Mouse (Mus musculus): ENCODE data around the gene Uggt2. TPM values are rescaled to one million over a fixed set of nuclear protein-coding genes. Genes with fewer than 3 reads are reported as not detected.

Uggt2 gene
- not detected in 2 replicates for polyA plus RNA-seq (2012; ENCODE audit: insufficient read depth, low replicate concordance)

DNA sequence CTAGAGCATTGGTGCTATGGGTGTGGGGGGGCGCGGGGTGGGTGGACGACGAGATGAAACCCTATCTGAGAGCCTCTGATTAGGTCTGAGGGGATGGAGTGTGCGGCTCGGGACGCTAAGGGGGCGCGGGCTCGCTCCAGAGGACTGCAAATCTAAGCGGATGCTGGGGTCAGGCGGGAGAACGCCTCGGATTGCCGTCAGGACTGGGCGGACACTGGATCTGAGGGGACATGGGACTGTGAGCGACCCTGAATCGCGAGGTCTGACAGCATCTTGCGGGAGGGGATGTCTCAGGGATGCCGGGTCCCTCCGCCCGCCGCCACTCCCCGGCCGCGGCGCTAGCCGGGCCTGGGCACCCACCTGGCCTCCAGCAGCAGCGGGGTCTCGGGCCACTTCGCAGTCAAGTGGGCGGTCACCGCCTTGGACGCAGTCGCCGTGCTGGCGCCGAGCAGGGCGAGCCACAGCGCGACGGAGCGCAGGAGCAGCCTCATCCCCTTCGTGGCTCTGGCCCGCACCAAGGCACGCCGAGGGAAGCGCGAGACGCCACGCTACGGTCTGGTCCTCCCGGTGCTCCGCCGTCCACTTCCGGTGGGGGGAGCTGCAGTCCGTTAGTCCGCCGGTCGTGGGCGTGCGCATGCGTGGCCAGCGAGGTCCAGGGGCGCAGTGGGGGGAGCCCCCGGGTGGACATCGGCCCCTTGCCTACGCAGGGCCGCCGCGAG lies at the start of gene Uggt2:
TSS of gene Uggt2 (minus strand) at position 580 of the 719 bp plus-strand sequence.
- peaks cover 7% of the 10 kb centered on the region for H3K4me1 ChIP-seq
- H3K4me3 ChIP-seq (replicated peaks) = peak within 1 kb of the TSS; percentile 88
- H3K9me3 ChIP-seq = peaks cover 10% of the 10 kb centered on the region
- peaks cover 28% of the 10 kb centered on the region for H3K27me3 ChIP-seq (replicated peaks)
- H3K36me3 ChIP-seq (replicated peaks; ENCODE audit: low read length) = no peaks in the 10 kb centered on the region
- TF ChIP-seq FLI1 (IDR thresholded peaks at IDR 0.05; ENCODE audit: low read length) (no peak), GATA1 (IDR thresholded peaks at IDR 0.05; ENCODE audit: borderline replicate concordance, low read length) (no peak)

DNA sequence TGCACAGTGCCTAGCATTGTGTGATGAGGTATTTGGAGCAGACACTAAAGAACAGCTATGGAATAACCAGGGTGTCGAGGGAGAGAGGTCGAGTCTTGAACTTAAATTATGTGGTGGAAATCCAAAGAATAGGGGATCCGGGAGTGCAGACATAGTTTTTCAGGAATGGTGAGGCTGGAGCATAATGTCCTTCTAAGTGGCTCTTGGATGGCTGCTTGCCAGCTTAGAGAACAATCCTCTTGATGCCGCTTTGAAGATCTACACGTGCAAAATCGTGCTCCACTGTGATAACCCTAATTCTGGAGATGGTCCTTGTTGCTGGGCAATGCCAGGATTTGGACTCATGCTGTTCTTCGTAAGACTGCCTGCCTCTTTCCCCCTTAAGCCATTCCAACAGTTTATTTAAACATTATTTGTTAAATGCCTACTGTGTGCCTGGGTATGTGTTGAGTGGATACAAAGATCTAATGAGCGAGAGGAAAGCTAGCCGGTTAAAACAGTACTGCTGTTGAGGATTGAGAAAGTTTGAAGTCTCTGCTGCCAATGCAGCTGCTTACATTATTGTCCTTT lies 40.2 kb upstream of the Uggt2 start:
- no peak overlapping the region for H3K4me3 ChIP-seq (replicated peaks)
- peaks cover 12% of the 10 kb centered on the region; the same call in 1 of the 2 replicates for H3K9me3 ChIP-seq
- TF ChIP-seq GATA1 (IDR thresholded peaks at IDR 0.05; ENCODE audit: borderline replicate concordance, low read length) (no peak), FLI1 (IDR thresholded peaks at IDR 0.05; ENCODE audit: low read length) (no peak)
- H3K36me3 ChIP-seq (replicated peaks; ENCODE audit: low read length) = no peaks in the 10 kb centered on the region
- H3K4me1 ChIP-seq = peaks cover 12% of the 10 kb centered on the region
- peaks cover 52% of the 10 kb centered on the region for H3K27me3 ChIP-seq (replicated peaks)

DNA sequence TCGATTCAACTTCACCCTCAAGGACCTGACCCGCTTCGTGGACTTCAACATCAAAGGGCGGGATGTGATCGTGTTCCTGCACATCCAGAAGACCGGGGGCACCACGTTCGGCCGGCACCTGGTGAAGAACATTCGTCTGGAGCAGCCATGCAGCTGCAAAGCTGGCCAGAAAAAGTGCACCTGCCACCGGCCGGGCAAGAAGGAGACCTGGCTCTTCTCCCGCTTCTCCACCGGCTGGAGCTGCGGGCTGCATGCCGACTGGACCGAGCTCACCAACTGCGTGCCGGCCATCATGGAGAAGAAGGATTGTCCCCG lies 39.5 kb upstream of the Uggt2 start:
- Histone ChIP-seq H3K4me3 (replicated peaks) (no peak overlapping the region), H3K4me1 (peaks cover 12% of the 10 kb centered on the region), H3K36me3 (replicated peaks; ENCODE audit: low read length) (no peaks in the 10 kb centered on the region), H3K27me3 (replicated peaks) (peaks cover 56% of the 10 kb centered on the region), H3K9me3 (peaks cover 12% of the 10 kb centered on the region; the same call in 1 of the 2 replicates)
- TF ChIP-seq GATA1 (IDR thresholded peaks at IDR 0.05; ENCODE audit: borderline replicate concordance, low read length) (no peak), FLI1 (IDR thresholded peaks at IDR 0.05; ENCODE audit: low read length) (no peak)

DNA sequence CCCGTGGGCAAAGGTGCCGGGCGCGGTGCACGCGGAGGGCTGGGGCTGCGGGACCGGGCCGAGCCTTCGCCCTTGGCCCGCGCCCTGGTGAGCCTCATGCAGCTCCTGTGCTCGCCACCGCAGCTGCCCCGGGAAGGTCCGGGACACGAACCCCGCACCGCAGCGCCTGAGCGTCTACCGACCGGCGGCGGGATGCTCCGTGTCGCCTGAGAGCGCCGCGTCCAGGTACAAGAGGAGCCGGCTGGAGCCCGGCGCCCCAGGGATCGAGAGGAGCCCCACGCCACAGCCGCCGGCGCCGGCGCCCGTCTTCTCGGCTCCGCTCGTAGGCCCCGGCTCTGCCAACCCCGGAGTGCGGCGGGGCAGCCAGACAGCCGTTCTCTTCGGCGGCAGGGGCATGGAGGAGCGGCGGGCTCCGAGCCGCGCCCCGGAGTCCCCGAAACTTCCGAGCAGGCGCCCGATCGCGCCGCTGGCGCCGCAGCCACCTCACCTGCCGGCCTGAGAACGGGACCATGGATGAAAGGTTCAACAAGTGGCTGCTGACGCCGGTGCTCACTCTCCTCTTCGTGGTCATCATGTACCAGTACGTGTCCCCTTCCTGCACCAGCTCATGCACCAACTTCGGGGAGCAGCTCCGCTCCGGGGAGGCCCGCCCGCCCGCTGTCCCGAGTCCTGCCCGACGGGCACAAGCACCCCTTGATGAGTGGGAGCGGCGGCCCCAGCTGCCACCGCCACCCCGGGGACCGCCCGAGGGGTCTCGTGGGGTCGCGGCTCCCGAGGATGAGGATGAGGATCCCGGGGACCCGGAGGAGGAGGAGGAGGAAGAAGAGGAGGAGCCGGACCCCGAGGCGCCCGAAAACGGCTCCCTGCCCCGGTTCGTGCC lies 38.9 kb upstream of the Uggt2 start, which contains the start of gene Hs6st3:
TSS of gene Hs6st3 (plus strand) at position 436 of the 880 bp plus-strand sequence.
- Histone ChIP-seq H3K36me3 (replicated peaks; ENCODE audit: low read length) (no peaks in the 10 kb centered on the region), H3K4me3 (replicated peaks) (peak within 1 kb of the TSS; percentile 81), H3K4me1 (peaks cover 12% of the 10 kb centered on the region), H3K9me3 (peaks cover 12% of the 10 kb centered on the region; the same call in 1 of the 2 replicates), H3K27me3 (replicated peaks) (peaks cover 56% of the 10 kb centered on the region)
- TF ChIP-seq GATA1 (IDR thresholded peaks at IDR 0.05; ENCODE audit: borderline replicate concordance, low read length) (no peak), FLI1 (IDR thresholded peaks at IDR 0.05; ENCODE audit: low read length) (no peak)

DNA sequence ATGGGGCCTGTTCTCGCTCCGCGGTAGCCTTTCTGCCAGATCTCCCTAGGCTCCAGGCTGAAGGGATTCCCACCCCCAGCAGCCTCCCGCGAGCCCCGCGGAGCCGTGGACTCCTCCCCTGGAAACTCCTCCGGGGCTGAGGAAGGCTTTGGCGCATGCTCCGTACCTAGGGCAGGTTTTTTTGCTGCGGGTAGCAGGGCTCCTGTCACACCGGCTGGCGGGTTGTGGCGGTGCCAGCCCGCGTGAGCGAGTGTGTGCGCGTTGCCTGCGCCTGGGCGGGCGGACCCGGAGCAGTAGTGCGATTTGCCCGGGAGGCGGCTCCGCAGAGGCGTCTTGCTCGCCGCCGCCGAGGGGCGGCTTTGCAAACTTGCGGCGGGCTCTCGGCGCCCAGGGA lies 38.3 kb upstream of the Uggt2 start:
- TF ChIP-seq FLI1 (IDR thresholded peaks at IDR 0.05; ENCODE audit: low read length) (no peak), GATA1 (IDR thresholded peaks at IDR 0.05; ENCODE audit: borderline replicate concordance, low read length) (no peak)
- peaks cover 12% of the 10 kb centered on the region for H3K4me1 ChIP-seq
- H3K9me3 ChIP-seq = peaks cover 12% of the 10 kb centered on the region; the same call in 1 of the 2 replicates
- peak overlapping the region; percentile 77 for H3K4me3 ChIP-seq (replicated peaks)
- H3K36me3 ChIP-seq (replicated peaks; ENCODE audit: low read length) = no peaks in the 10 kb centered on the region
- peaks cover 56% of the 10 kb centered on the region for H3K27me3 ChIP-seq (replicated peaks)

DNA sequence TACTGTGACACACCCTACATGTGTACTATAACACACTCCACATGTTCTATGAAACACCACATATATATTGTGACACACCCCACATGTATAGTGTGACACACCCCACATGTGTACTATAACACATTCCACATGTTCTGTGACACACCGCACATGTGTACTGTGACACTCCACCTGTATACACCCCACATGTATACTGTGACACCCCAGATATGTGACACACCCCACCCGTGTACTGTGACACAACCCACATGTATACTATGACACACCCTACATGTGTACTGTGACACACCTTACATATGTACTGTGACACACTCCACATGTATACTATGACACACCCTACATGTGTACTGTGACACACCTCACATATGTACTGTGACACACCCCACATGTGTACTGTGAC lies 28.1 kb upstream of the Uggt2 start:
- Histone ChIP-seq H3K36me3 (replicated peaks; ENCODE audit: low read length) (no peaks in the 10 kb centered on the region), H3K4me3 (replicated peaks) (no peak overlapping the region), H3K27me3 (replicated peaks) (peaks cover 11% of the 10 kb centered on the region), H3K4me1 (no peaks in the 10 kb centered on the region), H3K9me3 (no peaks in the 10 kb centered on the region)
- TF ChIP-seq GATA1 (IDR thresholded peaks at IDR 0.05; ENCODE audit: borderline replicate concordance, low read length) (no peak), FLI1 (IDR thresholded peaks at IDR 0.05; ENCODE audit: low read length) (no peak)

DNA sequence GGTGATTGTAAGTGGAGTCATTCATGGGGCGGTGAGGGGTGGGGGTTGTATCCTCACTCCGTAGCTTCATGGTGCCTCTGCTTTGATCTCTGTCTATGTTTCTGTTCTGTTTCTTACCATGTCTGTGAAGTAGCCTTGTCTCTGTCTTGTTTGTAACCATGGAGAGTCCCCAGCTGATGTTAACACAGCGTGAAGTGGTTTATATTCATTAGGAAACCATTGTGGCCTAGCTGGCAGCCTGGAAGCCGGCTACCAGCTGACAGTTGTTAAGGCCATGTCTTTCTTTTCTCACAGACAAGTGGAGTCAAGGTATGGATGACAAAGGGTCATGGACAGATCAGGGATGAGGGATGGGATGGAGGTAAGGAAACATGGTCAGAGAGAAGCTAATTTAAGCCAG lies 26.6 kb upstream of the Uggt2 start:
- H3K27me3 ChIP-seq (replicated peaks) = peaks cover 12% of the 10 kb centered on the region
- H3K9me3 ChIP-seq = peaks cover 3% of the 10 kb centered on the region; the same call in 1 of the 2 replicates
- no peaks in the 10 kb centered on the region for H3K4me1 ChIP-seq
- no peaks in the 10 kb centered on the region for H3K36me3 ChIP-seq (replicated peaks; ENCODE audit: low read length)
- TF ChIP-seq FLI1 (IDR thresholded peaks at IDR 0.05; ENCODE audit: low read length) = no peak
- TF ChIP-seq GATA1 (IDR thresholded peaks at IDR 0.05; ENCODE audit: borderline replicate concordance, low read length) = no peak
- no peak overlapping the region for H3K4me3 ChIP-seq (replicated peaks)

DNA sequence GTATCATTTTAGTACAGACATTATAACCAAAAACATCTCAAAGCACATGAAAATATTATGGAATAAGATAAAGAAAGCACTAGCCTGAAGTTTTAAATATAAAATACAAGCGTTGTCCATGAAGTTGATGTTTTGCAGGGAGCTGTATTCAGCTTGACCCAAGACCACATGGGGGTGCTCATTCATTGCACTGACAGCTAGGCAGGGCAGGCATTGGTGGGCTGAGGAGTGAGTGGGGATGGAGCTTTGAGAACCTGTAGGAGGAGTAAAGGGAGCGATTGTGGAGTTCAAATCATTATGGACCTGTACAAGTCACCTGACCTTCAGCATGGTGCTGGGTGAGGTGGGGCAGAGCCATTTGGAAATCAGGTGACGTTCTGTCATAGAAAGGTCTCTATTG lies 24.8 kb upstream of the Uggt2 start:
- Histone ChIP-seq H3K27me3 (replicated peaks) (peaks cover 12% of the 10 kb centered on the region), H3K36me3 (replicated peaks; ENCODE audit: low read length) (no peaks in the 10 kb centered on the region), H3K4me1 (no peaks in the 10 kb centered on the region), H3K4me3 (replicated peaks) (no peak overlapping the region), H3K9me3 (peaks cover 4% of the 10 kb centered on the region; the same call in 1 of the 2 replicates)
- TF ChIP-seq FLI1 (IDR thresholded peaks at IDR 0.05; ENCODE audit: low read length) = no peak
- no peak for TF ChIP-seq GATA1 (IDR thresholded peaks at IDR 0.05; ENCODE audit: borderline replicate concordance, low read length)

DNA sequence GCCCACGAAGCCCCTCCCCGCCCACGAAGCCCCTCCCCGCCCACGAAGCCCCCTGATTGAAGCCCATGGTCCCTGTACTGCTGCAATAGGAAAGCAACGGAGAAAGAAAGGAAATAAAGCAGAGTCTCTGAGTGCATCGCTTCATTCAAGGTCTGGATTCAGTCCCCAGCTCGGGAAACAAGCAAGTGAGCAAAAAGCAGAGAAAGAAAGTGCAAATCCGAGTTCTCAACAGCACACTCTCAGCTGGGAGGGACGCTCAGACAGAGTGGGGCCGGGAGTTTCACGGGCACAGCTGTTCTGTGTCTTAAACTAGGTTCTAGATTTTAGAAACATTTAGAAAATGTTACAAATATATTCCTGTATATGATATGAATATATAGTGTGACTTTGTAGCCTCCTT lies 24.4 kb upstream of the Uggt2 start:
- peaks cover 12% of the 10 kb centered on the region for H3K27me3 ChIP-seq (replicated peaks)

More for the DNA sequence above, 24.4 kb upstream of the Uggt2 start:
- Histone ChIP-seq H3K4me1 (no peaks in the 10 kb centered on the region), H3K4me3 (replicated peaks) (no peak overlapping the region), H3K9me3 (peaks cover 4% of the 10 kb centered on the region; the same call in 1 of the 2 replicates), H3K36me3 (replicated peaks; ENCODE audit: low read length) (no peaks in the 10 kb centered on the region)
- no peak for TF ChIP-seq FLI1 (IDR thresholded peaks at IDR 0.05; ENCODE audit: low read length)
- no peak for TF ChIP-seq GATA1 (IDR thresholded peaks at IDR 0.05; ENCODE audit: borderline replicate concordance, low read length)

All from megakaryocyte, embryonic 14.5 days (primary cell).